Mouse (Mus musculus): Measurements from ENCODE around the gene Slco2a1. TPM values are rescaled to one million over a fixed set of nuclear protein-coding genes. Genes with fewer than 3 reads are reported as not detected.

Slco2a1 gene
- polyA plus RNA-seq, 1 experiment from 2014 or later: 4.0 TPM

GRCm38 (mm10) chr9:103060551-103060950, 72.0 kb downstream of the Slco2a1 start:
- no peak for ATAC-seq (ENCODE audit: low FRiP score, low TSS enrichment)
- no peak overlapping the region for H3K27ac ChIP-seq (ENCODE audit: low read depth, low read length)
- no peaks in the 10 kb centered on the region for H3K9me3 ChIP-seq (ENCODE audit: control insufficient read depth, low read length)
- no peaks in the 10 kb centered on the region for H3K36me3 ChIP-seq (ENCODE audit: control insufficient read depth, insufficient read depth, low read length)
- H3K4me3 ChIP-seq (ENCODE audit: low read length): no peak overlapping the region
- H3K9ac ChIP-seq (ENCODE audit: low read depth, low read length): no peak overlapping the region
- H3K4me1 ChIP-seq (ENCODE audit: control insufficient read depth, insufficient read depth, low read length): no peaks in the 10 kb centered on the region
- H3K27me3 ChIP-seq (ENCODE audit: control insufficient read depth, insufficient read depth, low read length): no peaks in the 10 kb centered on the region
- WGBS: 53% methylated on average over 2 of the region's 2 CpGs
- H3K4me2 ChIP-seq (replicated peaks; ENCODE audit: low read depth, low read length): no peak overlapping the region

- no peak overlapping the region for H3K9ac ChIP-seq (ENCODE audit: low read depth, low read length)
- no peak for ATAC-seq (ENCODE audit: low FRiP score, low TSS enrichment)
- no peak overlapping the region for H3K4me3 ChIP-seq (ENCODE audit: low read length)
- H3K4me2 ChIP-seq (replicated peaks; ENCODE audit: low read depth, low read length): no peak overlapping the region
- no peak overlapping the region for H3K27ac ChIP-seq (ENCODE audit: low read depth, low read length)
- no peaks in the 10 kb centered on the region for H3K4me1 ChIP-seq (ENCODE audit: control insufficient read depth, insufficient read depth, low read length)
- no peaks in the 10 kb centered on the region for H3K27me3 ChIP-seq (ENCODE audit: control insufficient read depth, insufficient read depth, low read length)
- no peaks in the 10 kb centered on the region for H3K36me3 ChIP-seq (ENCODE audit: control insufficient read depth, insufficient read depth, low read length)
- H3K9me3 ChIP-seq (ENCODE audit: control insufficient read depth, low read length): no peaks in the 10 kb centered on the region
- WGBS: 76% methylated on average over 5 of the region's 5 CpGs
Measured at GRCm38 (mm10) chr9:103061471-103062053, 73.0 kb downstream of the Slco2a1 start.

GRCm38 (mm10) chr9:103063591-103063990, 75.1 kb downstream of the Slco2a1 start:
- Histone ChIP-seq H3K36me3 (ENCODE audit: control insufficient read depth, insufficient read depth, low read length) (no peaks in the 10 kb centered on the region), H3K27ac (ENCODE audit: low read depth, low read length) (no peak overlapping the region), H3K4me2 (replicated peaks; ENCODE audit: low read depth, low read length) (no peak overlapping the region), H3K9me3 (ENCODE audit: control insufficient read depth, low read length) (no peaks in the 10 kb centered on the region), H3K9ac (ENCODE audit: low read depth, low read length) (no peak overlapping the region), H3K27me3 (ENCODE audit: control insufficient read depth, insufficient read depth, low read length) (no peaks in the 10 kb centered on the region), H3K4me1 (ENCODE audit: control insufficient read depth, insufficient read depth, low read length) (no peaks in the 10 kb centered on the region), H3K4me3 (ENCODE audit: low read length) (no peak overlapping the region)
- 93% methylated on average over 6 of the region's 6 CpGs for WGBS
- no peak for ATAC-seq (ENCODE audit: low FRiP score, low TSS enrichment)

- H3K27ac ChIP-seq (ENCODE audit: low read depth, low read length): no peak overlapping the region
- H3K27me3 ChIP-seq (ENCODE audit: control insufficient read depth, insufficient read depth, low read length): no peaks in the 10 kb centered on the region
- ATAC-seq (ENCODE audit: low FRiP score, low TSS enrichment): no peak
- H3K4me3 ChIP-seq (ENCODE audit: low read length): no peak overlapping the region
- no peaks in the 10 kb centered on the region for H3K9me3 ChIP-seq (ENCODE audit: control insufficient read depth, low read length)
- WGBS: 88% methylated on average over 8 of the region's 8 CpGs
- H3K36me3 ChIP-seq (ENCODE audit: control insufficient read depth, insufficient read depth, low read length): no peaks in the 10 kb centered on the region
- H3K4me1 ChIP-seq (ENCODE audit: control insufficient read depth, insufficient read depth, low read length): no peaks in the 10 kb centered on the region
- H3K4me2 ChIP-seq (replicated peaks; ENCODE audit: low read depth, low read length): no peak overlapping the region
- H3K9ac ChIP-seq (ENCODE audit: low read depth, low read length): no peak overlapping the region
Measured at GRCm38 (mm10) chr9:103066845-103067244, 78.3 kb downstream of the Slco2a1 start.

GRCm38 (mm10) chr9:103067651-103068050, 79.1 kb downstream of the Slco2a1 start:
- no peak overlapping the region for H3K4me2 ChIP-seq (replicated peaks; ENCODE audit: low read depth, low read length)
- no peaks in the 10 kb centered on the region for H3K4me1 ChIP-seq (ENCODE audit: control insufficient read depth, insufficient read depth, low read length)
- H3K36me3 ChIP-seq (ENCODE audit: control insufficient read depth, insufficient read depth, low read length): no peaks in the 10 kb centered on the region
- no peak overlapping the region for H3K4me3 ChIP-seq (ENCODE audit: low read length)
- H3K9me3 ChIP-seq (ENCODE audit: control insufficient read depth, low read length): no peaks in the 10 kb centered on the region
- 90% methylated on average over 11 of the region's 11 CpGs for WGBS
- H3K9ac ChIP-seq (ENCODE audit: low read depth, low read length): no peak overlapping the region
- no peak overlapping the region for H3K27ac ChIP-seq (ENCODE audit: low read depth, low read length)
- no peak for ATAC-seq (ENCODE audit: low FRiP score, low TSS enrichment)
- no peaks in the 10 kb centered on the region for H3K27me3 ChIP-seq (ENCODE audit: control insufficient read depth, insufficient read depth, low read length)

GRCm38 (mm10) chr9:103068769-103069168, 80.3 kb downstream of the Slco2a1 start:
- Histone ChIP-seq H3K4me2 (replicated peaks; ENCODE audit: low read depth, low read length) (no peak overlapping the region), H3K9ac (ENCODE audit: low read depth, low read length) (no peak overlapping the region), H3K27me3 (ENCODE audit: control insufficient read depth, insufficient read depth, low read length) (no peaks in the 10 kb centered on the region), H3K27ac (ENCODE audit: low read depth, low read length) (no peak overlapping the region), H3K9me3 (ENCODE audit: control insufficient read depth, low read length) (no peaks in the 10 kb centered on the region), H3K36me3 (ENCODE audit: control insufficient read depth, insufficient read depth, low read length) (no peaks in the 10 kb centered on the region), H3K4me3 (ENCODE audit: low read length) (no peak overlapping the region), H3K4me1 (ENCODE audit: control insufficient read depth, insufficient read depth, low read length) (no peaks in the 10 kb centered on the region)
- no peak for ATAC-seq (ENCODE audit: low FRiP score, low TSS enrichment)
- 89% methylated on average over 8 of the region's 8 CpGs for WGBS

- no peak overlapping the region for H3K27ac ChIP-seq (ENCODE audit: low read depth, low read length)
- H3K9ac ChIP-seq (ENCODE audit: low read depth, low read length): no peak overlapping the region
- no peaks in the 10 kb centered on the region for H3K27me3 ChIP-seq (ENCODE audit: control insufficient read depth, insufficient read depth, low read length)
- WGBS: 57% methylated on average over 7 of the region's 7 CpGs
- ATAC-seq (ENCODE audit: low FRiP score, low TSS enrichment): peak; percentile 76; the same call in 1 of the 2 replicates
- H3K9me3 ChIP-seq (ENCODE audit: control insufficient read depth, low read length): no peaks in the 10 kb centered on the region
- no peak overlapping the region for H3K4me2 ChIP-seq (replicated peaks; ENCODE audit: low read depth, low read length)
- H3K4me3 ChIP-seq (ENCODE audit: low read length): no peak overlapping the region
- no peaks in the 10 kb centered on the region for H3K36me3 ChIP-seq (ENCODE audit: control insufficient read depth, insufficient read depth, low read length)
- H3K4me1 ChIP-seq (ENCODE audit: control insufficient read depth, insufficient read depth, low read length): no peaks in the 10 kb centered on the region
Measured at GRCm38 (mm10) chr9:103071541-103072203, 83.2 kb downstream of the Slco2a1 start.

GRCm38 (mm10) chr9:103072204-103072599, 83.7 kb downstream of the Slco2a1 start:
- H3K36me3 ChIP-seq (ENCODE audit: control insufficient read depth, insufficient read depth, low read length): no peaks in the 10 kb centered on the region
- 88% methylated on average over 6 of the region's 6 CpGs for WGBS
- no peak overlapping the region for H3K4me3 ChIP-seq (ENCODE audit: low read length)
- no peaks in the 10 kb centered on the region for H3K4me1 ChIP-seq (ENCODE audit: control insufficient read depth, insufficient read depth, low read length)
- no peak overlapping the region for H3K27ac ChIP-seq (ENCODE audit: low read depth, low read length)
- H3K4me2 ChIP-seq (replicated peaks; ENCODE audit: low read depth, low read length): no peak overlapping the region
- ATAC-seq (ENCODE audit: low FRiP score, low TSS enrichment): no peak
- no peak overlapping the region for H3K9ac ChIP-seq (ENCODE audit: low read depth, low read length)
- H3K9me3 ChIP-seq (ENCODE audit: control insufficient read depth, low read length): no peaks in the 10 kb centered on the region
- H3K27me3 ChIP-seq (ENCODE audit: control insufficient read depth, insufficient read depth, low read length): no peaks in the 10 kb centered on the region

GRCm38 (mm10) chr9:103072926-103073515, 84.5 kb downstream of the Slco2a1 start:
- Histone ChIP-seq H3K27me3 (ENCODE audit: control insufficient read depth, insufficient read depth, low read length) (no peaks in the 10 kb centered on the region), H3K9me3 (ENCODE audit: control insufficient read depth, low read length) (no peaks in the 10 kb centered on the region), H3K4me2 (replicated peaks; ENCODE audit: low read depth, low read length) (no peak overlapping the region), H3K9ac (ENCODE audit: low read depth, low read length) (no peak overlapping the region), H3K4me3 (ENCODE audit: low read length) (no peak overlapping the region), H3K36me3 (ENCODE audit: control insufficient read depth, insufficient read depth, low read length) (no peaks in the 10 kb centered on the region), H3K4me1 (ENCODE audit: control insufficient read depth, insufficient read depth, low read length) (no peaks in the 10 kb centered on the region), H3K27ac (ENCODE audit: low read depth, low read length) (no peak overlapping the region)
- ATAC-seq (ENCODE audit: low FRiP score, low TSS enrichment): no peak
- 87% methylated on average over 11 of the region's 11 CpGs for WGBS

Measured in kidney, embryonic 14.5 days (tissue).